Mouse (Mus musculus) thymus, postnatal 25 days (tissue): ENCODE results near the gene Olfr49.

ENCODE experiments used
- DNase-seq: peaks from one replicate; pipeline ENCODE4 v3.0.0; 2022

Gene Olfr49

DNA sequence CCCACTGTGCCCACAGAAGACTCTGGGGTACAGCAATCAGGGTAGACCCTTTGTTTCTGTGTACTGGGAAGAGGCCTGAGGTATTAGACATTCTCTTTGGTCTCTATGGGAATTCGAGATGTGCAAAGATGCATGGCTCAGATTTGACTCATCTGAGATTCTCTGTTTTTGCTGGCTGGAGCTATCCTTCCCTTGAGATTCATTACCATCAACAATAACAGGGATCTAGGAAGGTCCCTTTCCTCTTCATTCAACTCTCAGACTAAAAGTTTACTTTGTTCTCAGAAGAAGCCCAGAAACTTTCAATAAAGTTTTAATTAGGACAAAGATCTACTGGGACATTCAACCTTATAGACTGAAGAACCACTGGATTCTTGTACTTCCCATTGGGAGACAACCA lies at the start of gene Olfr49:
Gene Olfr49 (minus strand): TSS at position 101 of the 400 bp plus-strand sequence.
- DNase-seq: no peak

- no peak for DNase-seq
Measured at GRCm38 (mm10) chr14:54333452-54334189, 48.9 kb upstream of the Olfr49 start.

GRCm38 (mm10) chr14:54332176-54333074 lies 47.7 kb upstream of the Olfr49 start:
- DNase-seq: no peak

GRCm38 (mm10) chr14:54331178-54331577 lies 46.4 kb upstream of the Olfr49 start:
- no peak for DNase-seq

DNA sequence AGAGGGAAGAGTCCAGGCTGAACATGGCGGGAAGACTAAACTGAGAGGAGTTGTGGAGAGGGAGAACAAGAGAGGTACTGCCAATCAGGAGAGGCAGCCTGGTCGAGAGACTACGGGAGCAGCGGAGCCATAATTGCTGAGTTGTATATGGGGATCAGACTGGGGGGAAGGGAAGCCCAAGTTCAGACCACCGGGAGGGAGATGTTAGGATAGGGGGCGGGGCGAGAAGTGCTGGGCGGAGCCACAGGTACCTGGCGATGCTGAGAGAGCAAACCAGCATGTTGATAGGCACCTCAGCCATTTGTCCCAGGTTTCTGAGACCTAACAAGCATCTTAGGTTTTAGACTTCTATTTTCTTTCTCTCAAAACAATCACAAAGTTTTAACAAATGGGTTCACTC lies 44.5 kb upstream of the Olfr49 start:
- no peak for DNase-seq

DNA sequence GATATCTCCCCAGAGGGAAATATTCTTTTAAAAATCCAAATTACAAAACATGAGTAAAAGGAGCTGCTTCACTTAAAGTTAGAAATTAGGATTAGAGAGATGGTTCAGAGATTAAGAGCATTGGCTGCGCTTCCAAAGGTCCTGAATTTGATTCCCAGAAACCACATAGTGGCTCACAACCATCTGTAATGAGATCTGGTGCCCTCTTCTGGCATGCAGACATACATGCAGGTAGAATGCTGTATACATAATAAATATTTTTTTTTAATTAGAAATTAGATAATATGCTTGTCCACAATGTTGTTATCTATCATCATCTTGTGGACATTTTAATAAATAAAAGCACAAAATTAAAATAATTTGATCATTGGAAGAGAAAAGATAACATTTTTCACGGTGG lies 43.8 kb upstream of the Olfr49 start:
- no peak for DNase-seq

DNA sequence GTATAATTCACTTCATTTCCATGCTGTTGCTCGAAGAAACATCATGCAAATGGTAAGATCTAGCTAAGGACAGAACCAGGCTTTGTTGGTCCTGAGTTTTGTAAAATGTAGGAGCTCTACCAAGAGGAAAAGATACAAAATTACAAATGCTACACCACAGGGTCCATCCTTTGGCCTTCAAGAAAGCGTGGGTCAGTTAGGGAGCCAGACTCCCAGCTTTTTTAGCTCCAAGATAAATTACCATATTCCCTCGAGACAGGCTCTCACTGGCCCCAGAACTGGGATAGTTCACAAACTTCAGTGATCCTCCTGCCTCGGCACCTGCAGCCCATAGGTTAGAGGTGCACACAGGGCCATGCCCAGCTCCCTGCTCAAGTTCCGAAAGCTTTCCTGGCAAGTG lies 39.7 kb upstream of the Olfr49 start:
- no peak for DNase-seq

DNA sequence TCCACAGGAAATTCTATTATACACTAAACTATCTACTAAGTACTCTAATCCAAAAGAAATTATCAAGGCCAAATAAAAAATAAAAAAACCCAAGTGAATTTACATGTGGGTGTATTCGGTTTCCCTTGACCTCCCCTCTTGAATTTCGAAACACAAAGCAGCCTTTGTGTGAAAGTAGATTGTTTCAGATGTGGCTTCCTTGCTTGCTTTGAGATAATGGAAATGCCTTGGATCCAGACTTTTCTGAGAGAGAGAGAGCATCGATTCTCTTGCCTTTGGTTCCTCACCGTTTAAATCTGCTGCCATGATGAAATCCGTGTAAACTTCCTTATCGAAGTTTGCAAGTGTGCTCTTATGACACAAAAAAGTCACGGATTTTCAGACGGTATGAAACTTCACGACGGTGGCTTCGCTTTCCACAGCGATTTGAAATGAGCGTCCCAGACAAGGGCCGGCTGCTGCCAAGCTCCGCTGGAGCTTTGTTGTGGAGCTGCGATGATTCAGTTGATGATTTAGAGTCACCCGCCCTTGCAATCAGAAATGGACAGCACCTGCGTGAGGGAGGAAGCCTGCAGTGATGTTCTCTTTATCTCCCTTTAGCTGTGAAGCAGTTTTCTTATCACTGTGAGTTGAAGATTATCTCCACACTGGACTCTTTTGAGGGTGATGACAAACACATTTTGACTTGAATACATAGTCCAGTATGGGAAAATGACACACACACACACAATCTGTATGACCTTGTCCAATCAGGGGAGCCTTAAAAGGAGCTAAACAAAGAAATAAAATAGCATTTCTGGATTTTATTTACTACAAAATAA lies 37.0 kb upstream of the Olfr49 start:
- no peak for DNase-seq

DNA sequence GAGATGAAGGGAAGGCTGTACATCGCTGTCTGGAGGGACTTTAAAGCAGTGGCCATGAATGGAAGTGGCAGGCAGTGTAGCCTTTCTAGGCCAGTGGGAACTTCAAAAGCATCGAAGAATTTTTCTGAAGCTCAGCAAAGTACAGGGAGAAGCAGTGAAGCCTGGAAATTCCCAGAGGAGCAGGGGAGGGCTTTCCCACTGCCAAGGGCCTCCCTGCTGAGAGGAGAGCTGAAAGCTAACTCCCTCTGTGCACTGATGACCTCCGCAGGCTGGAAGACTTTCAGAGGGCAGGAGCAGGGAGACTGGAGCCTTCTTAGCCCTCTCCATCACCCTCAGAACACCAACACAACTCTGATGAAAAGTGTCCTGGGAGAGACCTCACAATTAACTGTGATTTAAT lies 27.0 kb upstream of the Olfr49 start:
- DNase-seq: no peak

- DNase-seq: no peak
Measured at GRCm38 (mm10) chr14:54300676-54301075, 15.9 kb upstream of the Olfr49 start.

- no peak for DNase-seq
Measured at GRCm38 (mm10) chr14:54300136-54300535, 15.4 kb upstream of the Olfr49 start.

DNA sequence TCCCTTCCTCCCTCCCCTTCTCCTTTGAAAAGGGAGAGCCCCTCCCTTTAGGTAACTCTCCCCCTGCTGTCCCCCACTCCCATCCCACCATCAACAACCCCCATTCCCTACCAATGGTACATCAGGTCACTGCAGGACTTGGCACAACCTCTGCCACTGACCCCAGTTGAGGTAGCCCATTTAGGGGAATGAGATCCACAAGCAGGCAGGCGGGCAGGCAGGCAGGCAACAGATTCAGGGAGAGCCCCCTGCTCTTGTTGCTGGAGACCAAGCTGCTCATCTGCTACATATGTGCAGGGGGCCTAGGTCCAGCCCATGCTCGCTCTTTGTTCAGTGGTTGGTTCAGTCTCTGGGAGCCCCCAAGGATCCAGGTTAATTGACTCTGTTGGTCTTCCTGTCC lies 8.3 kb downstream of the Olfr49 start:
- DNase-seq: no peak

DNA sequence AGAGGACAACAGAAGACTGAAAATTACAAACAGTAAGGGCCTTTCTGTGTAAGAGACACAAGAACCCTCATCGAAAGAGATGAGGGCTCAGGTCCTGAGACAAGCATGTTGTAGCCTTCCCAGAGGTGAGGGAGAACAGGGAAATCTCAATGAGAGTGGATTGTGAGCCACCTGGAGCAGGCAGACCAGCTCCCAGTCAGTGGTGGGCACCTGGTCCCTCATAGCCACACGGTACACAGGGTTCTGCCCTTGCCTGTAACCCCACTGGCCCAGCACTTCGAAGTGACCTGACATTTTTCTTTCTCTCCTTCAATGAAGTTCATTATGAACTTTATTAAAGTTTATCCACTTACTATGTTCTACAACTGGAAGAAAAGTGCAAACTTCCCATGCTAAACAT lies 12.0 kb downstream of the Olfr49 start:
- DNase-seq: no peak

DNA sequence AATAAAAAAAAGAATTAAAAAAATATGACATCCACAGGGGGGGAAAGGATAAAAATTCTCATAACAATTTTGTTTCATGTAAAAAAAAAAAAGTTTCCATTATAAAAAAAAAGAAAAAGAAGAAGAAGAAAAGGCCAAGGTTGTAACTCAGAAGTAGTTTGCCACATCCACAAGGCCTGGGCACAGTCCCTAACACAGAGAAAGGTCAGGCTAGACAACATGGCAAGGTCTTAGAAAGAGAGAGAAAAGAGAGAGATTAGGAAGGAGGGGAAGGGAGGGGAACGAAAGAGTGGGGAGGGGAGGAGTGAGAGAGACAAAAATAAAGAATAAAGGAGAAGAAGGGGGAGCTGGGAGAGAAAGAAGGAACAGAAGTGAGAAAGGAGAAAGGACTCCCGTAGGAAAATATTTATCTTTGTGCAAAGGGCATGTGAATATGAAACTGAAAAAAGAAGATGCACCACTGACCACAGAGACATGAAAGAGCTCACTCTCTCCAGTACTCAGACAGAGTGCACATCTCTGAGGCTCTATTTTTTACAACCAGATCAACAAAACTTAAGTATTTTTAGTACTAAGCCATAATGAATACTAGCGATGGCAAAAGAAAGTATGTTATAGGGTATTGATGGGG lies 12.6 kb downstream of the Olfr49 start:
- DNase-seq: no peak

DNA sequence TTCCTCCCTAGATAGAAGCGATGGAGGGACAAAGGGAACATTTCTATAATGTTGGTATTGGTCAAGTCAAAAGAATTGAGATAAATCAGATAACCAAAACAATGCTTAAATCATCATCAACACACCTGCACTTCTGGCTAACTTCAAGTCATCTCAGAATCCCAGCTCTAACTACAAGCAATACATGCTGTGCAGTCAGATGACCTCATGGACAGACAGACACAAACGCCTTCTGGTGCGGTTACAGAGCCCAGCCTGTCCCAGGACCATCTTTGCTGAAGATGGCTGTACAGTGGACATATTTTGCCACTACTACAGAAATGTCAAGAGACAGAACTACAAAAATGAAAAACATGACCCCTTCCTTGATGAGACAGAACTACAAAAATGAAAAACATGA lies 14.3 kb downstream of the Olfr49 start:
- DNase-seq: no peak

GRCm38 (mm10) chr14:54269566-54269965 lies 15.2 kb downstream of the Olfr49 start:
- no peak for DNase-seq

DNA sequence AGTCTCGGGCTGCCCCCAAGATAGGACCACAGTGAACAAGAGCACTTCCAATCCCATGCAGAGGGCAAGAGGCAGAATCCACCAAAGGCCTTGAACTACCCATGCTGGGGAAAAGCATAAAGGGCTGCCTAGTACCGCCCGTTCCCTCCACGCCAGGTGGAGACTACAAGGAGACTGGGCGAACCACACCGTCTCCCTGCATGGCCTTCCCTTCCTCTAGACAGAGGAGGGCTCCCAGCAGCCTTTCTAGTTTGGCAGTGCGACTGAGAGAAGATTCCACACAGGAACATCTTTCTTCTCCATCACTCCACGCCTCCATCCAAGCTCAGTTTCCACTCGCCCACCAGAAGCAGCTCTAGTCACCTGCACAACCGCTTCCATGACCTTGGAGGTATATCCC lies 16.8 kb downstream of the Olfr49 start:
- DNase-seq: no peak

- DNase-seq: no peak
Measured at GRCm38 (mm10) chr14:54265951-54266350, 18.8 kb downstream of the Olfr49 start.

- DNase-seq: no peak
Measured at GRCm38 (mm10) chr14:54265093-54265492, 19.6 kb downstream of the Olfr49 start.

DNA sequence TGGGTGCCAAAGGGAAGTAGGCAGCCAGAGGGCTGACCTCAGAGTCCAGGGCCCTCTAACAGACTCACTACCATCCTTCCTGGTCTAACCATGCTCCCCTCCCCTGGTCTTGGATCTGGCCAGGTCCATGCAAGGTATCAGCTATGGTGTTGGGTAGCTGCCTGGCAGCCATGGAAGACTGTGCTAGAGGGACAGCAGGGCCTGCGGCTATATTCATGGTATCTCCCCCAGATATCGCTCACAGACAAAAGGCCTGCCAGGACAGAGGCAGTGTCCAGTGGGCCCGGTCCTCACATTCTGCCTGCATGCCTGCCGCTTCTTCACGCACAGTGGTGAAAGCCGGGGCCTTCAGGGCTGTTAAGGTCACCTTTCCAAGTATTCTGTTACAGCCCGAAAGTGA lies 20.5 kb downstream of the Olfr49 start:
- no peak for DNase-seq

- no peak for DNase-seq
Measured at GRCm38 (mm10) chr14:54263099-54263498, 21.6 kb downstream of the Olfr49 start.

- no peak for DNase-seq
Measured at GRCm38 (mm10) chr14:54262622-54263021, 22.1 kb downstream of the Olfr49 start.

GRCm38 (mm10) chr14:54261386-54261785 lies 23.4 kb downstream of the Olfr49 start:
- DNase-seq: no peak
